Mouse (Mus musculus): ENCODE results near the gene Ripor2.

The Ripor2 gene

DNA sequence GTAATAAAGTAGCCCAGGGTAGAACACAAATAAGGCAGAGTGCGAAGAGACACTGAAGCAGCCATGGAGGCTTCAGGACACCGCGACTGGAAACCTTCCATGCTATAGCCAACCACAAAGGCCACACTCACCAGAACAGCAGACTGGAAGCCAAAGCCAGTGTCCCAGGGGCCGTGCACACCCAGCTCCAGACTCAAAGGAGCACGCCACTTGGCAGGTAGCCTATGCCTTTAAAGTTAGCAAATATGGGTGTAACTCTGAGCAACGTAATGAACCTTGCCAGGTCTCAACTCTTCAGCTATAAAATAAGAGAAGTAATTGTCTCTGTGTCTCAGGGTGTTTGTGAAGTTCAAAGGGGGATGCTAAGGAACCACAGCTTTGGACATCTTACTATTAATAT, 2.9 kb downstream of the Ripor2 start:
- DNase-seq = no peak

DNA sequence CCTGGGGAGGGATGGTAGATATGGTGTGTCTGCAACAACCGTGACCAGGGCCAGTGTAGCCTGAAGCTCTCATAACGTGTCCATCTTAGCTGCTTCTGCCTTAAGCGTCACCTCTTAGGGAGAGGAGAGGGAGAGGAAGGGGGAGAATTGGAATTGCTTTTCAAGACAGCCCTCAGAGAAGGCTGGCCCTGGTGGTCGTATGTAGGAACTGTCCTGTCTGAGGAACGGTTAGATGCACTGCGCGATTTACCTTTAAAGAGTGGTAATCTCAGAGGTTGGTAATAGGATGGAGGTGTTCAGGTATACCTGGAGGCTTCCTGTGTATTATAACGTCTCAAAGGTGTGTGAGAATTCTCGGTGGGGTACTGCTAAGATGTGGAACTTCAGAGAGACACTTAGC, 3.4 kb downstream of the Ripor2 start:
- DNase-seq = no peak

DNA sequence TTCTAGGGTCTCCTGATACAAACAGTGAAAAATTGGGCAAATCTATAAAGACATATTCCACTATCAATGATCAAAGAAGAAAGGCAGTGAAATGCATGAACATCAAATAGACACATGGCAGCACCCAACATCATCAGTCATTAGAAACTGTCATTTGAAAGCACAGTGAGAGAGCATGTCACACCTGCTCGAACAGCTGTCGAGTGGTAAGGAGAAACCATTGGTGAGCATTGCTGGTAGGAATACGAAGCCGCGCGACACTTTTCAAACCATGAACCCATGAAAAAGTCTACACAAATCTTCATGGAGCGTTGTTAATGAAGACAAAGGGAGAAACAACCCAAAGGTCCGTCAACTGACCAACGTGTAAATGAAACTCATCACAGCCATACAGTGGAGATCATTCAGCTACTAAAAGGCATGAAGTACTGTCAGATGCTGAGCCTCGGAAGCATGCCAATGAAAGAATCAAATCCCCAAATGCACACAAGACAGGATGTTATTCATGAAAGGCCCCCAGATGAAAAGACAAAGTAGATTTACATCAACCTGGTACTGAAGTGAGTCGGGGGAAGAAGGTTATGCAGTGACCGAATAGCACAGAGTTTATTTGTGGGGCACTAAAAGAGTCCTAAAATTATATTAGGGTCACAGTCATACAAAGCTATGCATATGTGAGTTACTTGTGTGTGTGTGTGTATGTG, 5.4 kb downstream of the Ripor2 start:
- DNase-seq = no peak

DNA sequence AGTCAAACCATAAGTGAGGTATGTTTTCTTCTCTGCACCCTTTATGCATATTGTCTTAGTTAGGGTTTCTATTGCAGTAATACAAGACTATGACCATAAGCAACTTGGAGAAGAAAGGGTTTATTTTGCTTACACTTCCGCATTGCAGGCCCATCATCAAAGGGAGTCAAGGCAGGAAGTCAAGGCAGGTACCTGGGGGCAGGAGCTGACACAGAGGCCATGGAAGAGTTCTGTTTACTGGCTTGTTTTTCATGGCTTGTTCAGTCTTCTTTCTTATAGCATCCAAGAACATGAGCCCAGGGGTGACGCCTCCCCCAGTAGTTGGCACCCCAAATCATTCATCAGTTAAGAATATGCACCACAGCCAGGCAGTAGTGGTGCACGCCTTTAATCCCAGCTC, 6.6 kb downstream of the Ripor2 start:
- no peak for DNase-seq

DNA sequence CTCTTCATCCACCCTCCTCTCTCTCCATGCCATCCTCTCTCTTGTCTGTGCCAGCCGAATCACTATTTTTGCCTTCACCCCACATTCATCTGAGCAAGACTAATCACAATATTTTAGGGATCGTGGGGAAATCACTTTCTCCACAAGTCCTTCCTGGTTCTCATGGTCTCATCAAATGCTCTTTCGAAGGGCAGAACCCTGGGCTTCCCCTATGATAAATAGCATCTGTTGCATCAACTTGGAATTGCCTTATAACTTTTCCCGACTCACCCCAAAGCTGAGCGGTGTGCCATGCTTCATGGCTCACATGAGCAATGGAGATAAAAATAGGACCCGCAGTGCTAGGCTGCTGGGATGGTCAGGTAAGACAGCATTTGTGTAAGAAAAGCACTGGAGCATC, 9.7 kb downstream of the Ripor2 start:
- DNase-seq = no peak

DNA sequence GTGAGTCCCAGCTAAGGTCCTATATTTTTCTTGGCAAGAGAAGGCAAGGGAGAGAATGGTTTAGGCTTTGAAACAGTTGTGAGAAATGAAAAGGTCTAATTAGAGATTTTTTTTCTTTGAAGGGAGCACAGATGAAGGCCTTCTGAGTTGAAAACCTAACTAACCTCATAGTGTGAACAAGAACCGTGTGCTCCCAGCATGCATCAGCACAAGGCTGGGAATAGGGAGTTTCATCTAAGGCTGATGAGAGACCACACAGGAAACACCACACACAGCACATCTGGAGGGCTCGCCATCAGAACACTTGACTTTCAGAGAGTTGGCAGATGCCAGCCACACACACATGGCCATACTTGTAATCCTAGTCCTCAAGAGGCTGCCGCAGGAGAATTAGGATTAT, 12.3 kb downstream of the Ripor2 start:
- DNase-seq = no peak

DNA sequence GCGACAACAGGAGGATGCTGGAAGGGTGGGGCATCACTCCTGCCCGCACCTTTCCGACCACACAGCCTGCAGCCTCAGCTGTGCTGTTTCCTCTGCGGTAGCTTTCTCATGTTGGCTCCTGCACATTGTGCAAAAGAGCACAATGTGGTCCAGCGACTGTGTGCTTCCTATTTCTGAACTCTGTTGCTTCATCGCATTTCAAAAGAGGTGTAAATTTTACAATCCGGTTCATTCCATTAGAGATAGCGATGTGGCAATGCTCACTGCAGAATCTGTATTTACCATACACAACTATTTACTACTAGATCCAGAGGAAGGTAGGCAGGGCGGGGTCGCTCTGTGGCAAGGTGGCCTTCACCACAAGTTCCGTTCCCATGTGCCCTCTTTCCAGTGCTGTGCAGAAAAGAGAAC, 17.6 kb downstream of the Ripor2 start:
- DNase-seq = peak; percentile 68

DNA sequence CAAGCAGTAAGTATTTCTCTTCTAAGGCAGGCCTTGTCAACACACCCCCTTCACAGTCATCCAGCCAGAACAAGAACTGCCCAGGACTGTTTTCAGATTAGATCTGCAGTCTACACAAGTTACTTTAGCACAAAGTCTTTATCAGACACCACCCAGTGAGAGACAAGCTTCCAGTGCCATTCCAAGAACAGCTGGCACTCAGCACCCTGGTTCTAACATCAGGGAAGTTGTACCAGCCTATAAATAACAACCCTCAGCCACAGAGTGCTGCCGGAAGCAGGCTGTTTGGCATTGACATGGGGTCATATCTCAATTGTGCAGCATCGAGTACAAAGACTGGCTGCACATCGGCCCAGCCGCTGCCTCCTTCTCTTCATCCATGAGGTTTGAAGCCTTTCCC, 21.0 kb downstream of the Ripor2 start:
- peak; percentile 68 to 80 for DNase-seq

DNA sequence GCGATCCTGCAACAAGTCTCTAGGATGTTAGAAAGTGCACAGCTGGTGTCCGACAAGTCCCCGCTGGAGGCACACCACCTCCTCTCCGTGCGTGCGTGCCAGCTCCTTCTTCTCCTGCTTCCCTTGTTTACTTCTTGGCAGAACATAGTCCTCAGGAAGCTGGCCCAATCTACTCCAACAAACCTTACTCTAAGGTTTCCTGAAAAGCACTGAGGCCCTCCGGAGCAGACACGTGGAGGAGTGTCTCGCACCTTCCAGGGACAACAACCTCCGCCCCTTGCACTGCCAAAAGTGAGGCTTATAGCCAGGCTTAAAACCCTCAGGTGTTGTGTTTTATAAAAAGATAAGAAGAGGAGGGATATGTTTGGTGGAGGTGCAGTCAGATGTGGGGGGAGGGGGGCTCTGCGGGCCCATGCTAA, 21.6 kb downstream of the Ripor2 start:
- DNase-seq = peak; percentile 72 to 83

DNA sequence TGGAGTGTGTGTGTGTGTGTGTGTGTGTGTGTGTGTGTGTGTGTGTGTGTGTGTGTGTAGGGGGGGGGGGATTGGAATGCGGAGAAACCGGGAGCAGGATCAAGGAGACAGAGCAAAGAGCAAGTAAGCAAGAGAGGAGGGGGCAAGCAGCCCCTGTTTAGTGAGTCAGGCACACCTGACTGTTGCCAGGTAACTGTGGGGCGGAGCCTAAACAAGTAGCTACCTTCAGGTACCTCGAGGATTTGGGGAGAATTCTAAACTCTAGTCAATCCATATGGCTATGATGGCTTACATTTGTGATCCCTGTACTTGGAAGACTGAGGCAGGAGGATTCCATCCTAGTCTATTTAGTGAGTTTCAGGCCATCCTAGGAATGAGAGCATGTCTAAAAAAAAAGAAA, 22.1 kb downstream of the Ripor2 start:
- DNase-seq = no peak

DNA sequence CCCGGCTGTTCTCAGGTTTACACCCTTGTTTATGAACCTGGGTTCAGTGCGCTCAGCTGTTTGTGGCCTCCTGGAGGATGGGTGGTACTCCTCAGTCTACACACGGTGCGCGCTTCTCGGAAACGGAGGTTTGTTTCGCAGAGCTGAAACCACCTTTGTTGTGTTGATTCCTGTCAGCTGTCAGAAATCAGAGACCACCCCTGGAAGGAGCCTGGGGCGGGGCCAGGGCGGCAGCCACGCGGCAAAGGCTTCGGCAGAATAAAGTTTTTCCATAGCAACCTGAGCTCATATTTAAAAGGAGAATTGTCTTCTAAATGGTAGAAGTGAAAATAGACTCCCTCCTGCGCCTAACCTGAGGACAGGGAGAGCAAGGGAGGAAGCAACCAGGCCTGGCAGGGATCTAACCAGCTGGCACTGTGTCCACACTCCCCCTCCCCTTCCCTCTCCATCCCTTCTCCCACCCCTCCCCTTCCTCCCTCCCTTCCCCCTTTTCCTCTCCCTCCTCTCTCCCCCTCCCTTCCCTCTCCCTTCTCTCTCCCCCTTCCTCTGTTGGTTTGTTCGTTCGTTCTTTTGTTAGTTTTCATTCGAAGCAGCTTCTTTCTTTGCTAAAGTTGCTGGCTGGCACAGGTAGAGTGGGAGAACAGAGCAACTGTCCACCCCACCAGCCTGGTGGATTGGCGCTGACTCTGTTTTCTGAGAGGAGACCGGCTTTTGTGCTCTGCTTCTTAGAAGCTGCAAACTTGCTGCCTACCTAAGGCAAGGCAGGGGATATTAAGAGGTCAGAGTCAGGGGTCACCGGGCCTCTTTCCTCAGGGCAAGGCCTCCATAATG, 23.0 kb downstream of the Ripor2 start:
- peak; percentile 59 to 72 for DNase-seq

DNA sequence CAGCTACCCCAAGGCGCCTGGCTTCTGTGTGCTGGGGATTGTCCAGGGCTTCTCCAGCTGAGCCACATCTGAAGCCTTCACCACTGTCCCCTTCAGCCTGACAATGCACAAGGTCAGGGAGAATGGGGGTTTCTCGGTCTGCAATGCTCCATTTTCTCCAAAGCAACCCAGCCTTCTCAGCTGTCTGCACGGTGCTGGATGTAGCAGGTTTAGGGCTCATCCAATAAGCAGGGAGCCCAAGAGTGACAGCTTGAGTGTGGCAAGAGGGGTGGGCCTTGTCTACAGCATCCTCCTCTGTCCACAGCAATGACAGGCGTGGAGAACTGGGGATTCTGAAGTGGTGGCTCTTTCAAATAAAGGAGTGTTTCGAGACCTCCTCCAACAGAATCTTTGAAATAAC, 23.8 kb downstream of the Ripor2 start:
- DNase-seq = no peak

DNA sequence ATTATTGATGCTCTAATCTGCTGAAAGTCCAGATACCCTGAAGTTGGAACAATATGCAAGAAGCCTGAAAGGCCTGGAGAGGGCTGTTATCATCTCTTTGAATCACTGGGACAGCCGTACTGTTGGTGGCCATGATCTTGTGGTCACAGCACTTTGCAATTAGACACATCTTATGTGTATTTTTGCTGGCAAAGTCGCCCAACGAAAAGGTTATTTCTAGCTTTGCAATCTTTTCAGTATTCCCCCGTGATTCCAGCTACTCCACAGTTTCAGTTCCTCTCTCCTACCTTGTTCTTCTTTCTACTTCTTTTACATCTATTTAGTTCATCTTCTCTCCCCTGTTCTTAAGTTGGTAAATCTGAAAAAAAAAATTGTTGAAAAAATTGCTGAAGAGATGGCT, 26.0 kb downstream of the Ripor2 start:
- no peak for DNase-seq

DNA sequence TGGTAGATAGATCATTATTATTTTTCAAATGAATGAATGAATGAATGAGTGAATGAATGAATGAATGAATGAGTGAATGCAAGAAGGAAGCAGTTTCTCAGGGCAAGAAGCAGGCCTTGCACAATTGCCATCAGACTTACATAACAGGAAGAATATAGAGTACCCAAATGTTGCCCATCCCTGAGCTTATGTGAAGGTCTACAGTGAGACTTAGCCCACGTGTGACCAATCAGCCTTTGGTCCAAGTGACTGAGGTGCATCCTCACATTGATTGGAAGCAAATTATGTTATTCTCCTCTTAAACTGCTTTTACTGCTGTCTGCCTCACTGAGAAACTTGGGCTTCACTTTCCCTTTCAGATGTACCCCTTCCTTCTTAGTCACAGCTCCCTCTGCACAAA, 26.7 kb downstream of the Ripor2 start:
- no peak for DNase-seq

DNA sequence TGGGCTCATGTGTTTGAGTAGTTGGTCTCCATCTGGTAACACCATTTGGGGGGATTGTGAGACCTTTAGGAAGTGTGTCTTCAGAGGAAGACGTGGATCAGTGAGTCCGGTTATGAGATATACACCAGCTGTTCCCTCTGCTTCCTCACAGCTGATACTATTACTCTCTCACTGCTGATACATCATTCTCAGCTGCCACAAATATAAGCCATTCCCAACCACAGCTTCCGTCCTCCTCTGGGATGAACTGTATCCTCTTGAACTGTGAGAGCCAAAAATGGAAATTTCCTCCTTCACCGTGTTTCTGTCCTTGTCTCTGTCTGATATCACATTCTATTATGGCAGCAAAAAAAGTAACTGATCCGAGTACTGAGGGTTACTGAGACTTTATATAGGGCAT, 28.9 kb downstream of the Ripor2 start:
- DNase-seq = no peak

DNA sequence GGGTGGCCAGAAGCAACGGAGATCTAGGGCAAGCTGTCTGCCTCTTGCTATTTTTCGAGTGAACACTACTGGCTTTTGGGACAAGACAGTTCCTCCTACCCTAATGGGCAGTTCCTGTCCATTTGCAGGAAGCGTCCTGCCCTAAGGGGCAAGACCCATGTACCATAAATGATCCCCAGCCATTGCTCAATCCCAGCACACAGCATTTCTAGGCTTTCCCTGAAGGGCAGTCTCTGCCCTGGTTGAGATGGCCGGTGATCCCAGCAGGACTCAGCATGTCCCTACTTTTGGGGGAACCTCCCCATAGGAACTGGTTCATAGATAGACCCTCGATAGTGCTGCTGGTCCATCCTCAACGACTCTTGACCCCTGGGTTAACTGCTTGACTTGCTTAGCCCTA, 31.0 kb downstream of the Ripor2 start:
- no peak for DNase-seq

DNA sequence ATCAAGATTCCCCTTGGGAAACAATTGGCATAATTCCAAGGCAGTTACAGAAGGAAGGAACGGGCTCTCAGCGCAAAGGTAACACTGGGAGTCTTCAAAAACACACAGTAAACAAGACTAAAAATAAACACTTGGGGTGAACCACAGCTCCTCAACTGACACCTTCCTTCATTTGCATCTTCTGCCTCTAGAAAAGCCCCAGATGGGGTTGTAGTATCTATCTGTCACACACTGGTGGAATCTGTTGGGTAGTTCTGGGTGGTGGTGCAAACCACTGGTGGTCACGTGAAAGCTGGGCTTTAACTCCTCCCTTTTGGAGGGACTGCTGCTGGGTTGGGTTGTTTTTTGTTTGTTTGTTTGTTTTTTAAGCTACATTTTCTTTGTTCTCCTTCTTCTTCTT, 31.4 kb downstream of the Ripor2 start:
- no peak for DNase-seq

DNA sequence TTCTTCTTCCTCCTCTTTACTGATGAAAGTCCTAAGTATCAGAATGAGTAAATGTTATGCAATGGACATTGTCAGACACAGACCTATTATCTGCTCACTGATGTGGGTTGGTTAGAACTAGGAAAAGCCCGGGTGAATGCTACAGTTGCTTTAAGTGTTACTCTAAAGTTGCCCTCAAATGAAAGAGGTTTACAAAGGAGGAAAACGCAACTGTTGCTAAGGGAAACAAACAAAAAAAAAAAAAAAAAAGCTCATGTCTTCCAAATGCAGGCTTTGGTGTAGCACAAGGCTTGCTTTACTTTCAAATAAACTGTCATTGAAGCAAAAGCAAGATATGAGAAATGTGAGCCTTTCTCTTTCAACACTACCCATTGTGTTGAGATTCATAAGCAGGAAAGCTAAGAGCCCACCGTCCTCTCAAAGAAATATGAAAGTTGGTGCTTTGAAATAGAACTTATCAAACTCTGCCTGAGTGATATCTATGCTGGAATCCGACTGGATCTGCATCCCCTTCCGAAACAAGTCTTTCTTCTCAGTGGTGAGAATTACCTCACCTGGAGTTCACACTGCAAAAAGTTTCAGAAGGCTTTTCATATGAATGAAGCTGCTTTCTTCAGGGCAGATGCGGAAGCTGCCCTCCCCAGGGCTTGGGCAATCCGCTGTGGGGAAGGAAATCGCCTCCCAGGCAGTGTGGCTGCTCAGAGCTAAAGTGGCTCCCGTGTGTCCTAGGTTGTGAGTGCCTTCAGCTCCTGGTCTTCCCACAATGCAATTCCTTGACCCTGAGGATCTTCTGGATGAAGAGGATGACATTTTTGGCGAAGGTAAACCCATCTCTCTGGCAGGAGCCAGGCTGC, 32.2 kb downstream of the Ripor2 start:
- peak; percentile 62 for DNase-seq

DNA sequence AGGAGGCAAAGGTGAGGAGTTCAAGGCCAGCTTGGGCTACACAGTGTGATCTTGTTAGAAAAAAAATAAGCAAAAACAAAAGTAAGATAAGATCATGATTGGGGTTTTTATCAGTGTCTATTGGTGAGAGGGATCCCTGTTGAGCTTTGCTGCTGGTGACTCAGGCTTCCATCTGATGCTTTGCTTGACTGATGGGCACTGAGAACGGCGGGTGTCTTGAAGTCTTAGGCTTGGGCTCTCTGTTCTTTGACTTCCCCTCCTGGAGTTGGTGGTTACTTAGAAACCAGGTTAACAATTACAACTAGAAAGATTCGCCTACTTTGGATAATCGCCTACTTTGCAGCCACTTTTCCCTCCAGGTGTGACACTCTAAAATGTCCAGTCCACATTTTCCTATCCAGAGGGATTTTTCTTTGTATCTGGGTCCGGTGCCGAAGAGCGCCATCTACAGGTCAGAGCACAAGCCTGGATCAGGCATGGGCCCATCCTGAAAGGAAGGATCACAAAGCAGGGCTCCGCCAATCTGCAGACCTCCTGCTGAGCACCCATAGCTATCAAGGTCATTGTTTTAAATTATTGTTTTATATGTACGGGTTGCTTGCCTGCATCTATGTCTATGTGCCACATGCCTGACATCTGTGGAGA, 34.1 kb downstream of the Ripor2 start:
- peak; percentile 44 to 49 for DNase-seq

DNA sequence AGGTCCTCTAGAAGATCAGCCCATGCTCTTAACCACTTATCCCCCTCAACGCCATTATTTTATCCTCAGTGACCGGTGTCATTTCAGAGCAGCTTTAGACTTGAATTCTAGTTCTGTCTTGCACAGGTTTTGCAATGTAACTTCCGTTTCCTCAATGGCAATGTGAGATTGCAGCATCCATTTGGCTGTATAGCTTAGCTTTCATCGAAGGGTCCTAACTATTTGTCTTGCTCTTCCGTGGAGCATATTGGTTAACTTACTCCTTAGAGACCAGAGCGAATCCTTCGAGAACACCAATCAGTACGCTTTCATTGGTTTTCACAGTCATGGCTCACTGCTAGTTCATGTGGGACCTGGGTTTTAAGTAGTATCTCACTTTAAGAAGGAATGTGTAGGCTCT, 34.7 kb downstream of the Ripor2 start:
- no peak for DNase-seq

DNA sequence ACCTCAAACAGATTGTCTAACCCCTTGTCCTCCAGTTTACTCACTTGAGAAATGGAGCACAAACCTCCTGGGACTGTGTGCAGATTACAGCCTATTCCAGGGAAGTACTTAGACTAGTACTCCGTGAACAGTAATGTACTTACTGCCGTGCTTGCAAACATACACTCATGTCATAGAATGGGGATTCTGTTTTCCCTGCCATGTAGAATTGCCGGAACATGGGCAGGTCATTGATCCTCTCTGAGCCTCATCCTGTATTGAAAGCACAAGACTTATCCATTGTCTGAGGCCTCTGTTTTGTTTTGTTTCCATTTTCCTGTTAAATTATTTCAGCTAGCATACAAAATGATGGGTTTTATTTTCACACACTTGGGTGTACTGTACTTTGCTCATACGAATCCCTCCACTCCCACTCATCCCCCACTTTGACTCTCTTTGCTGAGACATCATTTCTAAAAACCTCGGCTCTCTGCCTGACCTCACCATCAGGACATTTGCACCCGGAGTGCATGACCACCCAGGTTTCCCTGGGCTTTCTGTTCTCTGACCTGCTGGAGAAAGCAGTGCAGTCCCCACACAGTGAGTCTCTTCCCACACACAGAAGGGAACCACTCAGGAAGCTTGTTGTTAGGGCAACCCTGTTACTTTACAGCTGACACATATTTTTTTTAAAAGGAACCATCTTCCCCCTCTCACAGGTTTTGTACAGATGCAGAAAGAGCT, 35.2 kb downstream of the Ripor2 start:
- no peak for DNase-seq

DNA sequence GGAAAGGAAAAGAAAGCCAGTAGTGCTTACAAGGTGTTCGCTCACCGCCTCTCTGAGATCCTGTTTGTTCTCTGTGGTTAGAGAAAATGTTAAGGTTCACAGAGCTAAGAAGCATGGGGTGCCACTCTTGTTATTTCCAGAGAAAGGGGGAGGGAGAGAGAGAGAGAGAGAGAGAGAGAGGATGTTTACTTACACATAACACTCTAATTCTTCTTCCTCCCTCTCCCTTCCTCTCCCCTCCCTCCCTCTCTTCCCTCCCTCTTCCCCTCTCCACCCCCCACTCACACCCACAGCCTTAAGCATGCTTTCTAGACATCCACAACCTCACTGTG, 35.8 kb downstream of the Ripor2 start:
- DNase-seq = no peak

DNA sequence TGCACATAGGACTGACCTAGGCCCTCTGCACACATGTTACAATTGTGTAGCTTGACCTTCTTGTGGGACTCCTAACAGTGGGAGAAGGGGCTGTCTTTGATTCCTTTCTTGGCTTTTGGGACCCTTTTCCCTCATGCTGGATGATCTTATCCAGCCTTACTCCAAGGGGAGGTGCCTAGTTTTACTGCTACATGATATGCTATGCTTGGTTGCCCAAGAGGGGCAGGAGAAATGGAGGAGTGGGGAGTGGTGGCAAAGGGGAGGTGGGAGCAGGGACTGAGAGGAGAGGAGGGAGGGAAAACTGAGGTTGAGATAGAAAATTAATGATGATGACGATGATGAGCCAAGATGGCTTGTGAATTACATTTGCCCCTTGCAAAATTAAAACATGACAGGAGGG, 37.7 kb downstream of the Ripor2 start:
- DNase-seq = no peak
